Mouse (Mus musculus) regulatory T cell (primary cell): ENCODE results near the gene Phf21a.

ENCODE experiments used
- in situ Hi-C: fragments of 300-600 bp; cut with MboI, MseI; formaldehyde crosslinking; loops from one replicate; pipeline ENCODE4 v1.15.1; 2025; ENCODE audit warnings: high pct_unique_total_duplicates

Phf21a gene

DNA sequence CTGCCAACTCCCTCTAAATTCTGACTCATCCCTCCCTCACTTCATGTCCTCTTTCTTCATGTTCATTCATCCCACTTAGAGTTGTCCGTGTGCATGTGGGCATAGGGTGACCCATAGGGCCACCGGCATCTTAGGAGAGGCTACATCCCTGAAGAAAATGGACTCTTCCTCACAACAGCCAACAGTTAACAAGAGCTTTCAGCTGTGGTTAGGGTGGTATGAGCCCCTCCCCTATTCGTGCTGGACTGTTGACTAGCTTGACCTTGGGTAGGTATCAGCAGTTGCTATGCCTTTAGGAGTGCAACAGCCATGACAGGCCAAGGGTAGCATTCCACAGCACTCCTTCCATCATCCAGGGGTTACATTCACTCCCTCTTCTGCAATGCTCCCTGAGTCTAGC is 198.6 kb downstream of the Phf21a start:
- in situ Hi-C loops = loop anchor here (5.0 kb wide), 1 partner anchor 56 kb away; no protein-coding TSS in a partner anchor

DNA sequence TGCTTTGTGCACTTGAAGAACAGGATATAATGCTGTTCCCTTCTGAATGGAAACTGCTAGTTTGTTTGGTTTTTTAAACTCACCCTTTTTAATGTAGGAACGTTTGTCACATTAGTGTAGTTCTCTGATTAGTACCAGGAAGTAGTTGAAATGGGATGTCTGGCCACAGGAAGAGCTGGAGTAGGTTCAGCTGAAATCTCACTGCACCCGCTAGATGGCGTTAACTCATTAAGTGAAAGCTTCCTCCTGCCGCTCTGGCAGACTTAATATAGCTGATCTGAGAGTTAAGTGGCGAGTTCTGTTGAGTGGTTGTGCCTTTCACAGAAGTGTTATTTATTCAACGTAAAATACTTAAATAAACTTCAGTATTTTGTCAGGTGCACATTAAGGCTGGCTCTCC is 203.5 kb downstream of the Phf21a start:
- in situ Hi-C loops = no loop called here

DNA sequence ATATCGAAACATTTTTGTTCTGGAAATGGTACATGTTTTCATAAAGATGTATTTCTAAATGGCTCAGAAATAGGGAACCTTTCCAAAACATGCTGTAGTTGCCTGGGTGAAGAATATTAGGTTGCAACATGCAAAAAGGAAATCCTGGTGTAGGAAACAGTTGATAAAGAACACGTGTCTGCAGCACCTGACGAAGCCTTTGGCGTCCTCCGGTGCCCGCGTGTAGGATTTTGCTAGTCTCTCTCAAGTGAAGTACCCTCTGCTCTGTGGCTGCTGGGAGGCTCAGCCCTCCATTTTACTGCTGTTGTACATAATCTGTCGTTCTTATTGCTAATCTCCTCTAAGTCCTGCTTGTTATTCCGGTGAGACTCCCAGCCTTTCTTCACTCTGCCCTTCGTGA is 207.0 kb downstream of the Phf21a start:
- in situ Hi-C loops = no loop called here

DNA sequence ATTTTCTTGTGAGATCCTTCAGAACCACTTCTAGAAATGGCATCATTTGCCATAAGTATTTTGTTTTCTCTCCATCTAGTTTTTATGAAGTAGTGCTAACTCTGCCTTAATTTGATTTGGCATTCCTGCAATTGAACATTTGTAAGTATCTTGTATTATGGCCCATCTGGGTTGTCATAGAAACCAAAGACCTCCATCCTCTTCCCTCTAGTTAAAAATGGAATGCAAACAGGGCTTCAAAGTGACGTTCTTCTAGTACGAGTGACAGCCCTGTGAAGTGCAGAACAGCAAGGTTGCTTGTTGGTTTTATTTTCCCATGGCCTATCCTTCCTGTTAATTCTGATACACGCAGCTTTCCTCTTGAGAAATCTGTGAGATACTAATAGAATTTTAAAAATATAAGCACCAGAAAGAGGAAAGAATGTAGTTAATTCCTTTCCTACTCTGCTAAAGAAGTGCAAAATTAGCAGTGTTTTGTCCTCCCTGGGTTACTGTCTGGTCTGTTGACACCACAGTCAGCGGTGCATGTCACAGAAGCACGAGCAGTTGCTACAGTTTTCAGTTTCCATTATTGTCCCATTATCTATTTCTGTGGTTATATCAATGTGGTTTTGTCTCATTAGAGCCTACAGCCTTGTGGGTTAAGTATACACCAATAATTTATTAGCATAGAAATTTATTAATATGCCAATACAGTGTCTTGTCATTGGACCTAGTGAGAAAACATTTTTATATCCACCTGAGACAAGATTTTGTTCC is 209.1 kb downstream of the Phf21a start:
- in situ Hi-C loops = no loop called here

DNA sequence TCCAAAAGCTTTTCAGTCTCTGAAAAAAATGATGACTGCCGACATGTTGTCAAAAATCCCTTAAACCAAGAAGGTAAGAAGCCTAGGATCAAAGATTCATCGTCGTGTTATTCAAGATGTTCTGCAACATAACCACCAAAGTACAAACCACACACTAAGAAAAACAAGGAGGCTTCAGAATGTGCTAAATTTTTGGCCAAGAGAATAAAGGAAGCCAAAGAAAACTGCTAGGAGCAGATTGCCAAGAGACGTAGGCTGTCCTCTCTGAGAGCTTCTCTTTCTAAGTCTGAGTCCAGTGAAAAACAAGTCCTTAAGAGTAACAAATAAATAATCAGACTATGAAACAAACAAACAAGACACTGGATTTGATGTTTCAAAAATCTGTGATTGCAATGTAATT is 219.6 kb downstream of the Phf21a start:
- in situ Hi-C loops = no loop called here

DNA sequence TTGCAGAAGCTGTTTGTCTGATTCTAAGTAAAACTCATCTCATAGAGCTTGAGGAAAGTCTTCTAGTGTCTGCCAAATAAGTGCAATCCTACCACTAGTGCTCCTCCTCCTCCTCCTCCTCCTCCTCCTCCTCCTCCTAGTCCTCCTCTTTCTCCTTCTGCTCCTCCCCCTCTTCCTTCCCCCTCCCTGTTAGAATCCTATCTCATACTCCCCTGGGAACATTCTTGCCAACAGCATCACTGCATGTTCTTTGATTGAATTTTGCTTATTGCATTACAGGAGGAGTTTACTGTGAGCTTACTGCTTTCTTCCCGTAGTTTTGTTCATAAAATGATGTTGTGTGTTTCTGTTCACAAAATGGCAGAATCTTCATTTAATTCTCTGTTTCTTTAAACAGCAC is 221.1 kb downstream of the Phf21a start:
- in situ Hi-C loops = no loop called here

DNA sequence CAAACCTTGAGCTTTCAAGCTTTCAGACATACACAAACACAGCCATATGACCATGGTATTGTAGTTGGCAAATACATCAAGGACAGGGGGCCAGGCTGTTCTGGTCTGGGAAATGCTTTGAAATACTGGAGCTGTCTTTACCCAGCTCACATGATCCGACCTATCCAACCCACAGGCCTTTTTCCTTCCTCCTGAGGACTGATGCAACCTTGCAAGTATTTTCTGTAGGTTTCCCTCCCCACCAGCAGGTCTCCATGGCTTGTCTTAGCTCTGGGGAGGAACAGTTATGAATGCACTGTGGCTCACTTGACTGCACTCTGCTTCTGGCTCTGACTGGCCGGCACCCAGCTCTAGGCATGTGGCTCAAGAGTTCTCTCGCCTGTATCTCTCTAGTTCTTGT is 223.7 kb downstream of the Phf21a start:
- in situ Hi-C loops = no loop called here

DNA sequence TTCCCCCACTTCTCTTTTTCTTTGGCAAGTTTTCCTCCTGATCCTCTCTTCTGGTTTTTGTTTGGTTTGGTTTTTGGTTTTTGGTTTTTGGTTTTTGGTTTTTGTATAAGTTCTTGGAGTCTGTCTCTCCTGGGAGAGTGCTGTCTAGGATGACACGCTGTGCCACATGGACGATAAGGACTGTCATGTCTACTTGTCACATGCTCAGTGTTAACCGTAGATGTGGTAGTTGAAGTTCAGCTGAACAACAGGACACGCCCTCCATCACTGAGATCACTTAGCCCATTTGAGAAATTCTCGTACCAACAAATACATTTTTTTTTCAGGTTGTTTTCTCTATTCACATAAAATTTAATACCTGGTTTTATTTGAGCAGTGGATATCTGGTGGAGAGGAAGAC is 224.3 kb downstream of the Phf21a start:
- in situ Hi-C loops = no loop called here

DNA sequence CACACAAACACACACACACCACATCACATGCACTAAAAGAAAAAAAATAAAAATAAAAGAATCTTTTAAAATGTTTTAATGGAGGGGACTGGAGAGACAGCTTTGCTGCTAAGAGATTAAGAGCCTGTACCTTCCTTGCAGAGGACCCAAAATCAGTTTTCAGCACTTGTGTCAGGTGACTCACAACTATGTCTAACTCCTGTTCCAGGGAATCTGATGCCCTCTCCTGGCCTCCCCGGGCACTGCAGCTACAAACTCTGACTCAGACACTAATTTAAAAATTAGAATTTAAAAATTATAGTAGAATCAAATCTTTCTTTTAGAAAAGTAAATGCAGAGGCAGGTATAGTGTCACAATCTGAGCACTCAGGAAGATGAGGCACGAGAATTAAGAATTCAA is 229.8 kb downstream of the Phf21a start:
- in situ Hi-C loops = no loop called here

DNA sequence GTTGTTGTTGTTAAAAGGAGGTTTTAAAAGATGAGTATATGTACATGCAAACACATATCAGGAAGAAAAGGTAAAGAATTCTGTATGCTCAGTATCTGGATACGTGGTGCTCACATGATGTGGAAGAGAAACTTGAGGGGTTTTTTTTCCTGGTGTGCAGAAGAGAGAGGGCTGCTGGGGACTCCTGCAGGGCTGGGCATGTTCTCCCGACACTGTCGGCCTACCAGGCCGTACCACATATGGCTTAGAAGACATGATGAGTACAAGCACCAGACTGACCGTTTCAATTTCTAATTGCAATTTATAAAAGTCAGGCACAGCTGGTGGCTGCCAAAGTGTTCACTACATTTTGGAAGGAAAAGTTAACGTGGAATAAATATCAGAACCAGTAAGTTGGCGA is 232.8 kb downstream of the Phf21a start:
- in situ Hi-C loops = no loop called here

DNA sequence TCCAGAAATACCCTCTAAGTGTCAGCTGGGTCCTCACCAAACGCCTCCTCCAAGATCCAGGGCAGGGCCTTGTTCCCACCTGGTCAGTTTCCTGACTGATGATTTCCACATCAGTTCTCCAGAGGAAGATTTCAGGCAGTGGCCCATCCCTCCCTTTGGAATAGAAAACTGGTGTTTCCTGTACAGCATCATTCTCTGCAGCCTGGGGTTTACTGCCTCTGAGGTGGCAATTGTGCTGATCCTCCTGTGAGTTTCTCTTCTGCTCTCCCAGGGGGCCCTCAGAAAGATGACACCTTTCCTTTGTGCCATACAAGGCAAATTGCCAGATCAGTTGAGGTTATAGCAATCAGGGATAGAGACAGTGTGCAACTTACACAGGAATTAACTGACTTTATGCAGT is 233.3 kb downstream of the Phf21a start:
- in situ Hi-C loops = no loop called here

DNA sequence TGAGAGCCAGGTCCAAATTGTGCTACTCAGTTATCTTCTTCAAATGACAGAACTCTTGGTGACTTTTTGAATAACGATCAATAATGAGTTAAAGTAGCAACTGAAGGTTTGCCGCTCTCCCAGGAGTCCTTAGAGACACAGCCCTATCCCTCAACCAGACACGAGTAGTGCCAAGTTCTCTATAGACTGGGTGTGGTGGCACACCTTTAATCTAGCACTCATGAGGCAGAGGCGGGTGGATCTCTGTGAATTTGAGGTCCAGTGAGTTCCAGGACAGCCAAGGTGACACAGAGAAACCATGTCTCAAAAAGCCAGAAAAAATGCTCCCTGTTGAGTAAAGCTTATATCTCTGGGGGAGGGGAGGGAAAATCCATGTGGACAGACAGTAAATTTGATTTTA is 234.7 kb downstream of the Phf21a start:
- in situ Hi-C loops = no loop called here

DNA sequence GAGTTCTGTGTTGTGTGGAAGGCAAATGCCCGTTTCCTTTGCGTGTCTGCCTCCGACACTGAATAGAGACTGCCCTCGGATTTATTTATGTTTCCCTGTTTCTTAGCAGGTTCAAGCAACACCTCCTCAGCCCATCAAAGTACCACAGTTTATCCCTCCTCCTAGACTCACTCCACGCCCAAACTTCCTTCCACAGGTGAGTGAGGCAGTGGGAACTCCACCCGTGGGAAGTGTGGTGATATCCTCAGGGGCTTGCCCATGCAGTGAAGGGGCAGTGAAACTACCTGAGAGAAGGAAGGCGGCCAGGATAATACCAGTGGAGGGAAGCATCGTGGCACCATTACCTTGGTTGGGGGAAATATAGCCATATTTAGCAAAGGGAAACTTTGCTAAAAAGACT is 235.3 kb downstream of the Phf21a start:
- in situ Hi-C loops = no loop called here

DNA sequence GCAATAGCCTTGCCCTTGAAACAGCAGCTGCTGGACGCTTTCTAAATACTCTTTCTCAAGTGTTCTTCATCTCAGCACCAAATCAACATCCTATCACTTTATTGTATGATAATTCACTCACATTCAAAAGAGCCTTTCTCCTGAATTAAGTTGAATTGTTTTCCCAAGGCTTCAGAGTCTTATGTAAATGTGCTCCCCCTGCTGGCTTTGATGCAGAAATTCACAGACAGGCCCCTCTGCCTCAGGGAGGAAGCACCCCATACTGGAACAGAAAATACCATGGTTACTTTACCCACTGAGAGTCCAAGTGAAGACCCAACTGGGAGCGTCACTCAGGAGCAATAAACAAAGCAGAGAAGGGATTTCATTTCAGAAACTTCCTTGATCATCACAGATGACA is 237.9 kb downstream of the Phf21a start:
- in situ Hi-C loops = no loop called here

DNA sequence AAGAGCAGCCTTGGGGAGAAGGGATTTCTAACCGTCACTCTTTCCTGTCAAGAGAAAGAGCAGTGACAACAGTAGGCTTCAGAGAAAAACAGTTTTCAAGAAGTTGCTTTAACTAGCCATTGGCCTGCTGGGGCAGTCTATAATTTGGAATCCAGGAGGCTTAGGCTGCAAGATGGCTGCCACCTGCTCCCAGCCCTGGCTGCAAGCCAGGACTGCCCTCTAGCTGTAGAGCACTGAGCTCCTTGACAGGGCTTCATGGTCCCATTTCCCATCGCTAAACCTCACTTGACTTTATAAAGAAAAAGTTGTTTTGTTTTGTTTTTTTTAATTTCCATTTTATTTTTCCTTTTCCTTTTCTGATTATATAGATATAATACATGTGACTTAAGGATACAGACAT is 238.5 kb downstream of the Phf21a start:
- in situ Hi-C loops = no loop called here

DNA sequence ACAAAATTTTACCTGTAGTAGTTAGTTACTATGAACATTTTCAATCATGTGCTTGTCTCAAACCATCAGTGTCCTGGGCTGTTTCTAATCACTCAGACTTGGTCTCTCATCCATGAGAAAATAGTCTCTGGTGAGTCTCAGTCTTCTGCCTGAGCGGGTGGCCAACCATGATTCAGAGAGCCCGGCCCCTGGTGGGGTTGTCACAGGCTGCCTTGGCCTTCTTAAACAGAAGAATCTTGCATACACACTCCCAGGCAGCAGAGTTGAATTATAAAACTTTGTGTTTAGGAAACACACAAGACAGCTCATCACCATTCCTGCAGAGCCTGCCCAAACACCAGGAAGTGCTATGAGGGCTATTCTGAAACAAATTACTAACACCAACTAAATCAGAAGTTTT is 239.0 kb downstream of the Phf21a start:
- in situ Hi-C loops = no loop called here

DNA sequence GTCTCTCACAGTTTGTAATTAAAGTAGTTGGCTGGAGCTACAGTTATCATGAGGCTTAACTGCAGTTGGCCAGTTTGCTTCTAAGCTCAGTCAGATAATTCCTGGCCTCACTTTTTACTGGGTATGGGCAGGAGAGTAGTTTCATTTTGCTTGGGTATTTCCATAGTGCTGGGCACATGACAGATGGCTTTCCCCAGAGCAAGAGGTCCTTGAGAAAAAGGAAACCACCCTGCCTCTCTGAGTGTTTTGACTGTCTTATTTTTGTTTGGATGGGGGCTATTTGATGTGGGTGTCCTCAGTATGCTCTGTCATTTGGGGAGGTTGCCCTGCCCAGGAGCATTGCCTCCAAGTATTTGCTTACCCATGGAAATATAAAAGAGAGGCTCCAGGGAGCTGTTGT is 249.5 kb downstream of the Phf21a start:
- in situ Hi-C loops = no loop called here

DNA sequence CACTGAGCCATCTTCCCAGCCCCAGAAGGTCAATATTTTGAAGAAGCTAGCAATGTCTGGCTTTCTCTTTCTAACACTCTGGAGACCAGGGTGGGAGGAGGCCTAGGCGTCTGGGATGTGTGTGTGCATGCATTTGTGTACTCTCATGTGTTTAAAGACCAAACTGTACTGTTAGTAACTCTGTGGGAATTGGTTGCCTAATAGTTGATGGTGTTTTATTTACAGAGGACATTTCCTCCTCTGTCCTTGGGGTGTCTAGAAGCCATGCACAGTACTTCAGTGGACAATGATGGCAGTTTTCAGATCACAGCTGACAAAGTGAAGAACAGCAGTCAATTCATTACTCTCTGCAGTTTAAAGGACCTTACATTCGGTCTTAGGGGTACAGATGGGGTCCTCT is 254.3 kb downstream of the Phf21a start:
- in situ Hi-C loops = loop anchor here (5.0 kb wide), 1 partner anchor 55 kb away; no protein-coding TSS in a partner anchor

DNA sequence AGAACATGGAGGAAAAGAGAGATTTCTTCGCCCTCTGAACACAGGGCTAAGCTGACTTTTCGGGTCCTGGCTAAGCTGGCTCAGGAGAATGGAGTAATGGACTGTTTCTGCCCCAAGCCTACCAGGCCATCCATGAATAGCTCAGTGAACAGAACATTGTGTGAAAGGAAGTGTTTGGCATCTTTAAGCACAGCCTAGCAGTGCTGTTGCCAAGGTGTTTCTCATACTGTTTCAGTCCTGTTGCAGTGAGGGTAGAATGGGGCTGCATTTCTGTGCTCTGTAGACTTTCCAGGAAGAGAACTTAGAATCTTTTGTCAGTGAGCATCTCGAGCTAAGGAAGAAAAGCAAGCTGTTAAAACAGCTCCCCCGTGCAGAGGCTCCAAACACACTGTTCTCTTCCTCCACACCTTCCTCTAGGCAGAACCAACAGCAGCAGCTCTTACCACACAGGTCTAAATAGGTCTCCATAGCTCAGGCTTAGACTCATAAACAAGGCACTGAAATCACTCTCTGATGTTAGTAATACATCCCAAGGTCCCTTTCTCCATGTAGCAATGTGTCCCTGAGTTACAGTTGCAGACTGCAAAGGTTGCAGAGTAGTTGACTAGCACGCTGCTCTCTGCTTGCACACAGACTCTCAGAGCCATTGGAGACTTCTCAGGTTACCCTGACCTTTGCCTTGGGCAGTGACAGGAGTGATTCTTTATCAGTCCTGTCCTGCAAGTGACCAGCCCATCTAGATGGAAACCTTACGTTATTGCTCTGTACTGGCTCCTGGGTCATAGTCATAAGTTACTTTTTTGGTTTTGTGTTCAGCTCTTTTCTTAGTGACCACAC is 256.9 kb downstream of the Phf21a start:
- in situ Hi-C loops = loop anchor here (5.0 kb wide), 1 partner anchor 58 kb away; no protein-coding TSS in a partner anchor

DNA sequence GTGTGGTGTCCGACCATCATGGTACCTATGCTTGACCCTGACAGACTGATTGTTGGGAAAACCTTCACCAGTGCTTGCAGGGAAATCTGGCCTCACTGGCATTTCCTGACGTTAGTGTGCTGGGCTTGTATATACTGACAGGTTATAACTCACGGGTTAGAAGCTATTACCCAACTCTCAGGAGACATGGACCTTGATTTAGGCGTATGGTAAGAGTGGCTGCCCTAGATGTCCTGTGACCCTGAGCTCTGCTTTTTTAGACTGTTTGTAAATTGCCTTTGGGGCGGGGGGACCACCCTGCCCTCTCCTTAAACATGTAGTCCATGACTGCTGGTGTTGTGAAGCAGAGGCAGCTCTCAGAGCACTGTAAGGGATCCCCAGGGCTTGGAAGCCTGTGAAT is 257.8 kb downstream of the Phf21a start:
- in situ Hi-C loops = no loop called here

DNA sequence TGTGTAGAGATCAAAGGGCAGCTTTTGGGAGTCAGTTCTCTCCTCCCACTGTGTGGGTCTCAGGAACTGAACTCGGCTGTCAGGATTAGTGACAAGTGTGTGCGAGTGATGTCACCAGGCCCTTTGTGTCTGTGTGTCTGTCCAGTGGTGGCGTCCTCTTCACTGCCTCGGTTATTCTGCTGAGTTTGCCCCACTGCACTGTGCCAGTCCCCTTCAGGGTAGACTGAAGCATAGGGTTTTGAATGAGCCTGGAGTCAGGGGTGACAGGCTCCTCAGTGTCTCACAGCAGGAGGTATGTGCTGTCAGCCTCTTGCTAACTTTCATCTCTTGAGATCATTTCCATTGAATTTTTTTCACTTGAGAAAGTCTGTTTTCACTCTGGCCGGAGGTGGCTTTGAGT is 260.5 kb downstream of the Phf21a start:
- in situ Hi-C loops = no loop called here

DNA sequence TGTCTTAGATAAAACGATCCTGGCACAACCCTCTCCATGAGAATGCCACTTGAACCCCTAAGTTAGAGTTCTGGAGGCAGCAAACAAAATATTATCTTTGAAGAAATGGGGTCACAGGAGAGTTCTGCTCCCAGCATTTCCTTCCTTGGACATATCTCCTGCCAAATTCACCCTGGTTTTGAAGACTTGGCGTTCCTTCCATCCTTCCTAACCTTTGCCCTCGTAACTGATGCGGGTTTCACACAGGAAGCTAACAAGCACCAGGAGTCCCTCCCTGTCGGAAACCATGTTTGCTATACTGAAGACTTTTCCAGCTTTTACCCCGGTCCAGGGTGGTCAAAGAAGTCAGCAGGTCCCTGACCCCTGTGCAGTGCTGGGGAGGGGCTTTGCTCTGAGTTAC is 261.3 kb downstream of the Phf21a start:
- in situ Hi-C loops = no loop called here

DNA sequence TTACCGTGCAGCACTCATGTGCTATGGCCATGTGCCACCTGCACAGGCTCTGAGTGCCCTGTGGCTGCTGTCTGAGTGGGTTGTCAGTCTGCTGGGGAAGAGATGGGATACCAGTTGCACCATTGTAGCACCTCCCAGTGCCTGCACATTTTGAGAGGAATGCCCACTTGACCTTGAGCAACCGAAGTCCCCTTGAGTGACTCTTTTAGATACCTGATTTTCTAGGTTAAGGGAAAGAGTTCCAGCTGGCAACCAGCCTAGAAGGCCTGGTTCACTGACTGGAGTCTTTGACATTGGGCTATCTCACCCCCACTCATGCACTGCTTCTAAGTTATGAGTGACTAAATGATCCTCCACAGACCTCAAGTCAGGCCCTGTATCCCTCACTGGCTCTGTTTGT is 266.4 kb downstream of the Phf21a start:
- in situ Hi-C loops = no loop called here
